Mouse (Mus musculus) cerebellum, postnatal 14 days (tissue): ENCODE data around the gene Cebpa.

Experiments
- DNase-seq, 2 experiments: peaks; one replicate each; pipeline ENCODE4 v3.0.0; 2021; ENCODE audit warnings: mixed read lengths in 2 of 2

Cebpa gene

DNA sequence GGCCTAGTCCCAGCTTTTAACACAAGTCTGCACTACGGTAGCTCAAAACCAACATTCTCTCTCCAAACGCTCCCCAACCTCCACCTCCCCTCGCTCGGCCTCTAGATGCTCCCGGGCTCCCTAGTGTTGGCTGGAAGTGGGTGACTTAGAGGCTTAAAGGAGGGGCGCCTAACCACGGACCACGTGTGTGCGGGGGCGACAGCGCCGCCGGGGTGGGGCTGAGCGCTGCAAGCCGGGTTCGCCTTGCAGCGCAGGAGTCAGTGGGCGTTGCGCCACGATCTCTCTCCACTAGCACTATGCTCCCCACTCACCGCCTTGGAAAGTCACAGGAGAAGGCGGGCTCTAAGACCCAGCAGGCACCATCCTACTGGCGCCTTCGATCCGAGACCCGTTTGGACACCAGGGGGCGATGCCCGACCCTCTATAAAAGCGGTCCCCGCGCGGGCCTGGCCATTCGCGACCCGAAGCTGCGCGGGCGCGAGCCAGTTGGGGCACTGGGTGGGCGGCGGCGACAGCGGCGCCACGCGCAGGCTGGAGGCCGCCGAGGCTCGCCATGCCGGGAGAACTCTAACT is at the start of gene Cebpa:
TSS of gene Cebpa (plus strand) at position 453 of the 573 bp plus-strand sequence.
- DNase-seq = peak; percentile 93 to 96

DNA sequence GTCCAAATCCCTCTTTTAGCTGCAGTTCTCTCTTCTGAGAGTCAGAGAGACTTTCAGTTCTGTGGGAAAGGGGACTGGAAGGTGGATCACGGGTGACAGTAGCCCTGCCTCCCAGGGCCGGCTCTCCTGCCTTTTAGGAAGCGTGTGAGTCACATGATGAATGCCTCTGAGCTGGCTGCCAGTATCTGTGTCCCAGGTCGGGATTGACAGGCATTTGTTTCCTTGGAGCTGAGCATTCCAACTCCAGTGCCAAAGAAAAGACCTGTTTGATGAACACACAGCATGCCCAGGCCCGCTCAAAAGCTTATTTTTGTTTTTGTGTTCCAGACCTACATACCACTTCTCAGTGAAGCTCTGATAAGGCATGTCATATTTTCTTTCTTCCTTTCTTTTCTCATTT is 42.4 kb upstream of the Cebpa start:
- no peak for DNase-seq

GRCm38 (mm10) chr7:35080843-35081338 is 38.2 kb upstream of the Cebpa start:
- no peak for DNase-seq

DNA sequence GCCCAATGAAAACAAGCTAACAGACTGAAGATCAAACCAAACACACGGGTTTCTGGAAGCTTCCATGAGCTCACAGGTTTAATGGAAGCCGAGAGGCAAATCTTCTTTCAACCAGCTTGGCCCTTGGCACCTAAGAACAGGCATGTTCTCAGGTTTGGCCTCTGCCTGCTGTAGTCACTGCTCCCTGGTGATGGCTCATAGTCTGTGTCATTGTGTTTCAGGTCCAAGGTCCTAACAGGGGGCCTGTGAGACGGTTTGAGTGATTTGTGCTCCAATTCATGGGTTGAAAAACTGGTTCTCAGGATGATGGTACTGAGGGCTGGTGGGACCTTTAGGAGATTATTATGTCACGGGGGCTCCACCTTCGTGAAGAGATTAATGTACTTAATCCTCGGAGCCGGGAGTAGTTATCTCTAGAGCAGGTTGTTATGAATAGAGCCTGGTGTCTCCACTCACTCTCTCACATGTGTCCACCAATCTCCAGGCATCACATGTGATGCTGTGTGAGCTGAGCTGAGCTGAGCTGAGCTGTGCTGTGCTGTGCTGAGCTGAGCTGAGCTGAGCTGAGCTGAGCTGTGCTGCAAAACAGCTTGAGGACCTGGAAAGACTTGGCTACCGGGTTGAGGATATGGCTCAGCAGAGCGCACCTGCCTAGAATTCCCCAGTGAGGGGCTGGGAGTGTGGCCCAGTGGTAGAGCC is 37.5 kb upstream of the Cebpa start:
- DNase-seq = no peak

GRCm38 (mm10) chr7:35084565-35085360 is 34.3 kb upstream of the Cebpa start:
- no peak for DNase-seq

DNA sequence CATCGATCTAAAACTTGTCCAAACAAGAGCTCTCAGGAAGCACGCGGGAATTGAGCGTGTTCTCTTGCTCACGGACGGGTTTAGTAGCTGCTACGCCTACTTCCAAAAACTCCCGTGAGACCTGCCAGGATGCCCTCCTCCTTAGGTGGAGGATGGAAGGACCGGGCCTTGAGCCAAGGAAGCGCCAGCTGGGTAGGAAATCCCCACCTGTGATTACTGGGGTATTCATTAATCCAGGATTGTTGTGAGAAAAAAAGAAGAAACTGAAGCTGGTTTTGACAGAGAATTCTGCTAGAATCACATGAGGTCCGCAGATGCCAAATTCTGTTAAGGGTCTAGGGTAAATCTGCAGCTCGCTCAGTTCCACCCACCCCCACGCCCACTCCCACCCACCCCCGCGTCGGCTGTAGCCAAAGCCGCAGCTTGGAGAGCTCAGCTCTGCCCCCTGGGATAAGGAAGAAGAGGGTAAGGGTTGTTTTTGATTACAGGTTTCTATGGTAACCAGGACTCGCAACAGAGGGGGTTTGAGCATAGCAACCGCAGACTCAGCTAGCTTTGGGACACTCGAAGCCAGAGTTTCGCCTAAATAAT is 32.7 kb upstream of the Cebpa start:
- DNase-seq = peak; percentile 55 to 67

DNA sequence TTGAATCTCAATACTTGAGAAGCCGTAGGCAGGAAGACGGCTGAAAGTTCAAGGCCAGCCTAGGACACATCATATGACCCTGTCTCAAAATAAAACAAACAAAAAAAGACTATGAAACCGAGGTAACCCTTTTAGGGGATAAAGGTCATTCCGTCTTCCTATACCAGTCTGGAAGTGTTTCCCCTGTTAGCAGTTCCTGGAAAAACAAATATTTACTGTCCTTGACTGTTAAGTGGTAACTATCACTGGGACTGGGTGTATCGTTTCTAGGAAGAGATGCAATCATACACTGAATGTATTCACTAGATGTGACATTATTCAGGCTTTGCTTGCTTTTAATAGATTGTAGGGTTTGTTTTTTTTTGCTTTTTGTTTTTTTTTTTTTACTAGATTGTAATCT is 28.5 kb upstream of the Cebpa start:
- DNase-seq = no peak

DNA sequence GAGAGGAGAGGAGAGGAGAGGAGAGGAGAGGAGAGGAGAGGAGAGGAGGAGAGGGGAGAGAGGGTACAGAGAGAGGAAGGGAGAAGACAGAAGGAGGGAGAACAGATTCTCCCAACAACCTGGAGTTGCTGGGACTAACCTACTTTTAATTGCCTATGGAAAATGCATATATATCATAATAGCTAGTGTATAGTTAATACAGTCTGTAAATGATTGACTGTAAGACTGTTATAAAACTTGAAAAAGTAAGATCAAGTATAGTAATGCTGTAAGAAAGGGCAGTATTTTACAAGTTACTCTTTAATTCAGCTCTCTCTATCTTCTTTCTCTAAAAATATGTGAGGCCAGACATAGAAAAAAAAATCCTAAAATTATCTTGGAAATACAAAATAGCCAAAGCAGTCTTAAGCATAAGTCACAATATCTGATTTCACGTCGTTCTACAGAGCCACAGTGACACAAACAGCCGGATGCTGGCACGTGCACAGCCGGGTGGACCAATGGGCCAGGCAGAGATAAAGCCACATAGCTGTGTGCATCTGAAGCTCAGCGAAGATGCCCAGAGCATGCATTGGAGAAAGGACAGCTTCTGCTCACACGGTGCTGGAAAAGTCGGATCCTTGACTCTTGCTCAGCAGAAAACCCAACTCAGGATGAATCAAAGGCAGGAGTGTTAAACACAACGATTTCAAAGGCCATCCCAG is 24.0 kb upstream of the Cebpa start:
- DNase-seq = no peak

- DNase-seq = no peak
These were observed 20.3 kb upstream of the Cebpa start for GRCm38 (mm10) chr7:35098777-35099176.

GRCm38 (mm10) chr7:35099528-35099927 is 19.6 kb upstream of the Cebpa start:
- no peak for DNase-seq

GRCm38 (mm10) chr7:35106614-35107013 is 12.5 kb upstream of the Cebpa start:
- no peak for DNase-seq

- DNase-seq = no peak
These were observed 11.5 kb upstream of the Cebpa start for GRCm38 (mm10) chr7:35107630-35108029.

DNA sequence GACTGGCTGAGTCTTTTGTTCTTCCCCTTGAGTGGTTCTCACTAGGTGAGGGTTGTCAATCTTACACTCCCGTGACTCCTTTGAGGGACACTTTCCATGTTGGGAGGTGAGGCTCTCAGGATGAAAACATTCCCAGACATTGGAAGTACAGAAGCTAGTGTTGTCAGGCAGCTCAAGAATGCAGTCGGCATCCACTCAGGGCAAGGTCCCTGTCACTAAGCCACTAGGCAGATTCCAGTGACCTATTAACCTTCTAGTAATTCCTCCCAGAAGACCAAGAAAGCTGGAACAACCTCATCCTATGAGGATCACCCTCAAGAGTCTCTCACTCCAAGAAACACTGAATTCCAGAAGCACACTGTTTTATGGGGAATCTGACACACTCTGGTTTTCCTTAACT is 11.0 kb upstream of the Cebpa start:
- no peak for DNase-seq

DNA sequence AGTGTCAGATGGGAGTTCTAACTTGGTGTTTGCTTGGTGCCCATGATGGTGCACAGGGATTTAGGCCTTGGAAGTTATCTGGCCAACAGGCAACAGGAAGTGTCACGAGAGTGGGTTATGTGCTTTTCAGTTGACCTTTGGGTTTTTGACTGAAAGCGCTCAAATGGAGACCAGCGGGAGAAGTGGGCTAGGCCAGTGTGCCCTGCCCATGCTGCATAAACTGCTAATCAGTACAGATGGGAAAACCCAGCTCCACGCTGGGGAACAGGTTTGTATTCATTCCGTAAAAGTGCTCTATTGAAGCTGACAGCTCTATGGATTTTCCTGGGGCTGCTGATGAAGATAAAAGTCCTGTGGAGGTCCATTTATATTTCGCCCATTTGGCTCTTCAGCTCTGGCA is 10.4 kb upstream of the Cebpa start:
- DNase-seq = no peak

DNA sequence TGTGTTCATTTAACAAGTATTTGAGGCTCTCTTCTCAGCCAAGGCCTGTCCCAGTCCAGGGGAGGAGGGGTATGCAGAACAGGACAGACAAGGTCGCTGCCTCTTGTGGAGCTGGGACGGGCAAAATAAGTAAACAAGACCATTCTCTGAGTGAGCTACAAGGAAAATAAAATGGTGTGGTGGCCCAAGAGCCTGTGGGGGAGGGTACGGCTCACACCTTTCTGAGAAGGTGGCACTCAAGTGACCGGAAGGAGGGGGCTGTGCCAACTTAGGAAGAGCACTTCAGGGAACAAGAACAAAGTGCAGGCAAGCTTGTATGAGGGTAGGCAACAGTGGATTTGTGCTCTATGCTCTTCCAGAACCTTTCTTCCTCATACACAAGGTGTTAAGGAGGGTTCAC is 6.0 kb upstream of the Cebpa start:
- DNase-seq = no peak

GRCm38 (mm10) chr7:35113721-35114120 is 5.4 kb upstream of the Cebpa start:
- no peak for DNase-seq

GRCm38 (mm10) chr7:35116524-35116923 is 2.6 kb upstream of the Cebpa start:
- no peak for DNase-seq

DNA sequence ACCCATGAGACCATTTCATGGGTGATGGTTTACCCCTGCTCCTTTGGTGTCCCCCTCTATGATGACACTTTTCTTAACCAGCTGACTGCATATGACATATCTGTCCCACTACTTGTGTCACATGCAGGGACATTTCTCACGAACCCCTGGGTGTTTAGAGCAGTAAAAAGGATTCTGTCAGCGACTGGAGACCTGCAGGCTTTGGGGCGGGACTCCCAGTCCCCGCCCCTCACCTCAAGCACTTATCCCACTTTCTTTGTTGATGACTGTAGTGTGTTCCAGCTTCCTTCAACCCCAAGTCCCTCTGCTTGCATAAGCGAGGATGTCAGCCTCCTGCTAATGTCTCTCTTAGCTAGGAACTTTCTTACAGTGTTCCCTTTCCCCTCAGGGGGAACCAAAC is 2.0 kb upstream of the Cebpa start:
- no peak for DNase-seq

DNA sequence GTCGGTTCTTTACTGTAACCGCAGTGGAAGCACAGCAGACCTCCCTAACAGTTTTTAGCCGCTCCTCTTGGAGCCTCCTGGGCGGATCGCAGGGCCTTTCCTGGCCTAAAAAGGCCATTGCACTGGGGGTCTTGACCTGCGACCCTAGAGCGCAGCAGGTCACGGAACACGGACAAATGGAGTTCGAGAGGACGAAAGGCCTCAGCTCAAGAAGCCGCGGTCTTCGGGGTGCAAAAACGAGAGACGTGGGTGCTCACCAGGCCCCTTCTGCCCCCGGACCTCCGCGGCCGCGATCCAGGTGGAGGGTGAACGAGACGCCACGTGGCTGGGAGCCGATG is 1.4 kb upstream of the Cebpa start:
- peak in 1 of 2 experiments; percentile 33 for DNase-seq

DNA sequence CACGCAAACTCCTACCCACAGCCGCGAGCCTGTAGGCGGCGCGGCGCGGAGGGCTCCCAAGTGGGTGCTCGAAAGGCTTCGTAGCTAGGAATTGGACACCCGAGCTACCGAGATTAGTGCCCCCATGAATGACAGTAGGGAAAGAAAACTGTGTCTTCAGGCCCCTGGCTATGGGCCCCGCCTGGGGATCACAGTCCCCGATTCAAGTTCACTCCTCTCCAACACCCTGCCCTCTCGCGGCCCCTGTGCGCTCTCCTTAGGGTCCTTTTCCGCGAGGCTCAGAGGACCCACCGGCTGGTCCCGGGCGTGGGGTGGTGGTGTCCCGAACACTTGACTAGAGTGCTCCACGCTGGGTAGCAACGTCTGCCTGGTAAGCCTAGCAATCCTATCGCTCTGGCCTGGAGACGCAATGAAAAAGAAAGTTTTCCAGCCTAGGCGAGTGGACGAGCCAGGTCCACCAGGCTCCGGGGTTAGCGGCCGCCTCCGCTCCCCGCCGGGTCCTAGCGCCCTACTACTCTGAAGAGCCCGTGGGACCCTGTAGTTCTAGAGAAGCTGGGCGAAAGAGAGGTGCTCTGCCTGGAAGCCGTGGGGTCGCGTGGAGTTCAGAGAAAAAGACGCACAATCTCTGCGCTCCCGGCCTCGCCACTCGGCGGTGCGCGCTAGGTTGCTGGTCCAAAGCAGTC is 853 bp upstream of the Cebpa start:
- DNase-seq = peak; percentile 69 to 71

DNA sequence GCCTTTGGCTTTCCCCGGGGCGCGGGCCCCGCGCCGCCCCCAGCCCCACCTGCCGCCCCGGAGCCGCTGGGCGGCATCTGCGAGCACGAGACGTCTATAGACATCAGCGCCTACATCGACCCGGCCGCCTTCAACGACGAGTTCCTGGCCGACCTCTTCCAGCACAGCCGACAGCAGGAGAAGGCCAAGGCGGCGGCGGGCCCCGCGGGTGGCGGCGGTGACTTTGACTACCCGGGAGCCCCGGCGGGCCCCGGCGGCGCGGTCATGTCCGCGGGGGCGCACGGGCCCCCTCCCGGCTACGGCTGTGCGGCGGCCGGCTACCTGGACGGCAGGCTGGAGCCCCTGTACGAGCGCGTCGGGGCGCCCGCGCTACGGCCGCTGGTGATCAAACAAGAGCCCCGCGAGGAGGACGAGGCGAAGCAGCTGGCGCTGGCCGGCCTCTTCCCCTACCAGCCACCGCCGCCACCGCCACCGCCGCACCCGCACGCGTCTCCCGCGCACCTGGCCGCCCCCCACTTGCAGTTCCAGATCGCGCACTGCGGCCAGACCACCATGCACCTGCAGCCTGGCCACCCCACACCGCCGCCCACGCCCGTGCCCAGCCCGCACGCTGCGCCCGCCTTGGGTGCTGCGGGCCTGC is 533 bp downstream of the Cebpa start:
- DNase-seq = peak; percentile 24 to 49
